Mouse (Mus musculus) naive thymus-derived CD4-positive, alpha-beta T cell, adult 2 months (primary cell): ENCODE measurements around the gene Acp7.

Experiments used
- DNase-seq: peaks from one replicate; pipeline ENCODE4 v3.0.0-alpha.2; 2011; ENCODE audit warnings: low read depth

Gene Acp7

GRCm38 (mm10) chr7:28601668-28602067 is 29.5 kb downstream of the Acp7 start:
- DNase-seq, result peak; percentile 85

GRCm38 (mm10) chr7:28601029-28601428 is 30.1 kb downstream of the Acp7 start:
- peak; percentile 84 for DNase-seq

- no peak for DNase-seq
These were observed 32.2 kb downstream of the Acp7 start for GRCm38 (mm10) chr7:28598951-28599350.

- peak; percentile 99 for DNase-seq
These were observed 33.3 kb downstream of the Acp7 start, which contains the start of the genes Samd4b and Pak4 for GRCm38 (mm10) chr7:28597642-28598446. Gene Samd4b (minus strand): TSS chr7:28598144. Gene Pak4 (minus strand): TSS chr7:28598185.

GRCm38 (mm10) chr7:28597277-28597570 is 33.9 kb downstream of the Acp7 start:
- DNase-seq, result no peak

GRCm38 (mm10) chr7:28596436-28597276 is 34.5 kb downstream of the Acp7 start:
- DNase-seq, result no peak

- DNase-seq, result no peak
These were observed 35.2 kb downstream of the Acp7 start for GRCm38 (mm10) chr7:28595751-28596435.

GRCm38 (mm10) chr7:28593206-28594111 is 37.7 kb downstream of the Acp7 start:
- DNase-seq, result no peak

GRCm38 (mm10) chr7:28591862-28592261 is 39.3 kb downstream of the Acp7 start:
- no peak for DNase-seq

GRCm38 (mm10) chr7:28587644-28588043 is 43.5 kb downstream of the Acp7 start:
- no peak for DNase-seq

GRCm38 (mm10) chr7:28586663-28587411 is 44.3 kb downstream of the Acp7 start:
- no peak for DNase-seq

- DNase-seq, result no peak
These were observed 46.1 kb downstream of the Acp7 start for GRCm38 (mm10) chr7:28585001-28585400.

GRCm38 (mm10) chr7:28584468-28584867 is 46.7 kb downstream of the Acp7 start:
- no peak for DNase-seq

- DNase-seq, result no peak
These were observed 47.4 kb downstream of the Acp7 start for GRCm38 (mm10) chr7:28583570-28584344.

GRCm38 (mm10) chr7:28582841-28583240 is 48.3 kb downstream of the Acp7 start:
- no peak for DNase-seq

GRCm38 (mm10) chr7:28581721-28582120 is 49.4 kb downstream of the Acp7 start:
- no peak for DNase-seq

- no peak for DNase-seq
These were observed 51.3 kb downstream of the Acp7 start for GRCm38 (mm10) chr7:28579826-28580225.

- no peak for DNase-seq
These were observed 52.5 kb downstream of the Acp7 start for GRCm38 (mm10) chr7:28578543-28579053.

- no peak for DNase-seq
These were observed 53.1 kb downstream of the Acp7 start for GRCm38 (mm10) chr7:28577826-28578542.
